Mouse (Mus musculus): ENCODE data around the gene Pou2f3.
A peak's percentile ranks its signal among the peaks of the same experiment; 100 is the strongest.

The Pou2f3 gene

GRCm38 (mm10) chr9:43108081-43108480, 102.1 kb downstream of the Pou2f3 start:
- DNase-seq (ENCODE audit: low spot score): no peak

GRCm38 (mm10) chr9:43107555-43107954, 102.6 kb downstream of the Pou2f3 start:
- no peak for DNase-seq (ENCODE audit: low spot score)

- no peak for DNase-seq (ENCODE audit: low spot score)
Measured at GRCm38 (mm10) chr9:43107187-43107517, 103.0 kb downstream of the Pou2f3 start, which contains the start of gene Arhgef12. Gene Arhgef12, minus strand, starts transcription at chr9:43107239.

GRCm38 (mm10) chr9:43106426-43107186, 103.6 kb downstream of the Pou2f3 start:
- DNase-seq (ENCODE audit: low spot score): no peak

- DNase-seq (ENCODE audit: low spot score): peak; percentile 92
Measured at GRCm38 (mm10) chr9:43105664-43106361, 104.4 kb downstream of the Pou2f3 start.

GRCm38 (mm10) chr9:43104873-43105663, 105.1 kb downstream of the Pou2f3 start:
- peak; percentile 46 for DNase-seq (ENCODE audit: low spot score)

GRCm38 (mm10) chr9:43104526-43104872, 105.7 kb downstream of the Pou2f3 start:
- no peak for DNase-seq (ENCODE audit: low spot score)

- DNase-seq (ENCODE audit: low spot score): no peak
Measured at GRCm38 (mm10) chr9:43103675-43104299, 106.4 kb downstream of the Pou2f3 start.

- DNase-seq (ENCODE audit: low spot score): no peak
Measured at GRCm38 (mm10) chr9:43102931-43103330, 107.2 kb downstream of the Pou2f3 start.

- DNase-seq (ENCODE audit: low spot score): peak; percentile 30
Measured at GRCm38 (mm10) chr9:43101936-43102595, 108.1 kb downstream of the Pou2f3 start.

- no peak for DNase-seq (ENCODE audit: low spot score)
Measured at GRCm38 (mm10) chr9:43098922-43099321, 111.2 kb downstream of the Pou2f3 start.

GRCm38 (mm10) chr9:43097801-43098557, 112.2 kb downstream of the Pou2f3 start:
- no peak for DNase-seq (ENCODE audit: low spot score)

- no peak for DNase-seq (ENCODE audit: low spot score)
Measured at GRCm38 (mm10) chr9:43096337-43096736, 113.8 kb downstream of the Pou2f3 start.

GRCm38 (mm10) chr9:43094828-43095227, 115.3 kb downstream of the Pou2f3 start:
- no peak for DNase-seq (ENCODE audit: low spot score)

GRCm38 (mm10) chr9:43093803-43094202, 116.4 kb downstream of the Pou2f3 start:
- DNase-seq (ENCODE audit: low spot score): no peak

GRCm38 (mm10) chr9:43085686-43086285, 124.4 kb downstream of the Pou2f3 start:
- no peak for DNase-seq (ENCODE audit: low spot score)

- no peak for DNase-seq (ENCODE audit: low spot score)
Measured at GRCm38 (mm10) chr9:43084496-43085362, 125.4 kb downstream of the Pou2f3 start.

- DNase-seq (ENCODE audit: low spot score): no peak
Measured at GRCm38 (mm10) chr9:43083441-43084055, 126.6 kb downstream of the Pou2f3 start.

- no peak for DNase-seq (ENCODE audit: low spot score)
Measured at GRCm38 (mm10) chr9:43078711-43079110, 131.5 kb downstream of the Pou2f3 start.
